Mouse (Mus musculus): ENCODE results near the gene Armc9. TPM values are rescaled to one million over a fixed set of nuclear protein-coding genes. Genes with fewer than 3 reads are reported as not detected.

The Armc9 gene
- total and polyA plus RNA-seq, 3 experiments = 7.2 to 12.0 TPM; not detected in 1

DNA sequence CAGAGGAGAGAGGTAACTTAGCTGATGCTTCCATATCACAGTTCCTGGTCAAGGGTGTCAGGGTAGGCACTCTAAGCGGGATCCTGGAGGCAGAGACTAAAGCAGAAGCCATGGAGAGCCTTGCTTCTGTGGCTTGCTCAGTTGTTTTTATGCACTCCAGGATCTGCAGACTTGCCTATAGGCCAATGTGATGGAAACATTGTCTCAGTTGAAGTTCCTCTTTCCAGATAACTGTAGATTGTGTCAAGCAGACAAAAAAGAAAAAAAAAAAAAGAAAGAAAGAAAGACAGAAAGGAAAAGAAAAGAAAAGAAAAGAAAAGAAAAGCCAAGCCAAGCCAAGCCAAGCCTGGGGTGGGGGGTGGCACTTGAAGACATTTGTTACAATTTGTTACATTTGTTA, 60.7 kb downstream of the Armc9 start:
- peak in 1 of 2 experiments; percentile 48; a peak in 2 of 4 replicates for TF ChIP-seq EP300 (IDR thresholded peaks at IDR 0.05; ENCODE audit: low read depth in 1 of 2, low read length in 2 of 2)
- no peak for TF ChIP-seq MEF2A (IDR thresholded peaks at IDR 0.05; ENCODE audit: extremely low read depth, insufficient replicate concordance, low read depth, low read length, poor library complexity, severe bottlenecking)
- no peak for TF ChIP-seq TAL1 (IDR thresholded peaks at IDR 0.05; ENCODE audit: low read length)
- no peak for TF ChIP-seq GATA1 (IDR thresholded peaks at IDR 0.05; ENCODE audit: low read depth, low read length)
- peak; percentile 88 for TF ChIP-seq ZNF384 (IDR thresholded peaks at IDR 0.05; ENCODE audit: low read depth, low read length)
- TF ChIP-seq TBP (IDR thresholded peaks at IDR 0.05; ENCODE audit: low read depth, low read length) = peak; percentile 82
- TF ChIP-seq SIN3A (IDR thresholded peaks at IDR 0.05; ENCODE audit: low read length) = no peak
- TF ChIP-seq MYC (IDR thresholded peaks at IDR 0.05; ENCODE audit: low read depth, low read length) = no peak
- no peak for TF ChIP-seq RAD21 (IDR thresholded peaks at IDR 0.05; ENCODE audit: low read depth, low read length)
- no peak for TF ChIP-seq GABPA (IDR thresholded peaks at IDR 0.05; ENCODE audit: low read depth, low read length)
- peak; percentile 72 for DNase-seq (ENCODE audit: low read depth, low spot score)
- Histone ChIP-seq H3K9me3 (replicated peaks; ENCODE audit: insufficient read depth, low read length) (no peaks in the 10 kb centered on the region), H3K4me3 (ENCODE audit: control insufficient read depth in 1 of 2, insufficient read depth in 1 of 2, low read depth in 2 of 2, low read length in 2 of 2) (no peak overlapping the region), H3K4me1 (ENCODE audit: control insufficient read depth in 1 of 2, insufficient read depth in 2 of 2, low read length in 2 of 2) (peaks cover 13 to 24% of the 10 kb centered on the region in 2 experiments), H3K27ac (ENCODE audit: control insufficient read depth, low read depth, low read length) (peak overlapping the region; percentile 60), H3K27me3 (ENCODE audit: control insufficient read depth in 1 of 2, insufficient read depth in 2 of 2, low read length in 2 of 2) (no peaks in the 10 kb centered on the region), H3K79me2 (ENCODE audit: control insufficient read depth, insufficient read depth, low read length, poor library complexity) (no peaks in the 10 kb centered on the region), H3K9ac (ENCODE audit: control insufficient read depth, low read depth, low read length, poor library complexity, severe bottlenecking) (no peak overlapping the region), H3K36me3 (ENCODE audit: control insufficient read depth in 1 of 2, insufficient read depth in 2 of 2, low read length in 2 of 2) (peaks cover 0 to 20% of the 10 kb centered on the region in 2 experiments; a peak in 2 of 4 replicates)

DNA sequence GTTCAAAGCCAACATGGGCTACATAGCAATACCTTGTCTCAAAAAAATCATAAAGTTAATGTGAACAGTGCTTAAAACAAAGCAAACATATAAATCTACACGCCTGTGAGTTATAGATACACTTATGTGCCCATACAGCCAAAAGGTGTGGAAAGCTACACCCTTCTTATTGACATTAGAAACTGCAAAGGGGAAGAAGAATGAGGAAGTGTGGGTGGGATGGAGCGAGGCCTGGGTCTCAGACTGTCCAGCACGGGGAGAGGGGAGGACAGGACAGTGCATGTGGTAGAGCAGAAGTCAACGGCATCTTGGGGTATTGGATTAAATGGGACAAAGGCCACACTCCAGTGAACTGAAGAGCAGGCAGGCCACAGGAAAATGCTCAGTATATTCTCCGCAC, 61.8 kb downstream of the Armc9 start:
- Histone ChIP-seq H3K27ac (ENCODE audit: control insufficient read depth, low read depth, low read length) (no peak overlapping the region), H3K4me1 (ENCODE audit: control insufficient read depth in 1 of 2, insufficient read depth in 2 of 2, low read length in 2 of 2) (peaks cover 13 to 24% of the 10 kb centered on the region in 2 experiments), H3K4me3 (ENCODE audit: control insufficient read depth in 1 of 2, insufficient read depth in 1 of 2, low read depth in 2 of 2, low read length in 2 of 2) (no peak overlapping the region), H3K9ac (ENCODE audit: control insufficient read depth, low read depth, low read length, poor library complexity, severe bottlenecking) (no peak overlapping the region), H3K79me2 (ENCODE audit: control insufficient read depth, insufficient read depth, low read length, poor library complexity) (no peaks in the 10 kb centered on the region), H3K27me3 (ENCODE audit: control insufficient read depth in 1 of 2, insufficient read depth in 2 of 2, low read length in 2 of 2) (no peaks in the 10 kb centered on the region), H3K9me3 (replicated peaks; ENCODE audit: insufficient read depth, low read length) (no peaks in the 10 kb centered on the region), H3K36me3 (ENCODE audit: control insufficient read depth in 1 of 2, insufficient read depth in 2 of 2, low read length in 2 of 2) (peaks cover 0 to 20% of the 10 kb centered on the region in 2 experiments; a peak in 2 of 4 replicates)
- peak; percentile 49 for DNase-seq (ENCODE audit: low read depth, low spot score)
- no peak for TF ChIP-seq ZKSCAN1 (IDR thresholded peaks at IDR 0.05; ENCODE audit: low read depth, low read length)
- 0 out of 2 replicates have a peak, but pooled peaks have one; percentile 7 for TF ChIP-seq RCOR1 (IDR thresholded peaks at IDR 0.05; ENCODE audit: low read depth, low read length)
- TF ChIP-seq MYC (IDR thresholded peaks at IDR 0.05; ENCODE audit: low read depth, low read length) = no peak
- peak; percentile 48 for TF ChIP-seq TAL1 (IDR thresholded peaks at IDR 0.05; ENCODE audit: low read length)
- peak; percentile 35 to 51; a peak in 3 of 4 replicates for TF ChIP-seq EP300 (IDR thresholded peaks at IDR 0.05; ENCODE audit: low read depth in 1 of 2, low read length in 2 of 2)
- TF ChIP-seq ZNF384 (IDR thresholded peaks at IDR 0.05; ENCODE audit: low read depth, low read length) = no peak
- TF ChIP-seq MAX (IDR thresholded peaks at IDR 0.05; ENCODE audit: low read length) = no peak

DNA sequence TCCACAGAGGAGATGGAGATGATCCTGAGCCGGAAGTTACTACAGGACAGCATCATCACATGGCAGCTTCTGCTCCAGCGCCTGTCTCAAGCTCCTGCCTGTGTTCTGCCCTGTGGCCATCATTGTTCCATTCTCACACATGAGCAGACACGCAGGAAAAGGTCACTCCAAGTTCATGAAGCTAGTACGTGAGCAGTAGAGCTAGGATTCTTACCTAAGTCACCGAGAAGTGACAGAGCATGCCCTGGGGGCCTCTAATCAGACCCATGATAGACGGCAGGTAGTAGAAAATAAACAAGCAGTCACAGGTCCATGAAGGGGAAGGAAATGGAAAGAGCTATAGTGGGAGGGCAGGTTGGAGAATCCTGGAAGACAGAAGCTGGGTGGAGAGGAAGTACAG, 63.4 kb downstream of the Armc9 start:
- Histone ChIP-seq H3K9me3 (replicated peaks; ENCODE audit: insufficient read depth, low read length) (no peaks in the 10 kb centered on the region), H3K36me3 (ENCODE audit: control insufficient read depth in 1 of 2, insufficient read depth in 2 of 2, low read length in 2 of 2) (peaks cover 0 to 20% of the 10 kb centered on the region in 2 experiments; a peak in 2 of 4 replicates), H3K27me3 (ENCODE audit: control insufficient read depth in 1 of 2, insufficient read depth in 2 of 2, low read length in 2 of 2) (no peaks in the 10 kb centered on the region), H3K4me1 (ENCODE audit: control insufficient read depth in 1 of 2, insufficient read depth in 2 of 2, low read length in 2 of 2) (peaks cover 13 to 24% of the 10 kb centered on the region in 2 experiments), H3K9ac (ENCODE audit: control insufficient read depth, low read depth, low read length, poor library complexity, severe bottlenecking) (no peak overlapping the region), H3K4me3 (ENCODE audit: control insufficient read depth in 1 of 2, insufficient read depth in 1 of 2, low read depth in 2 of 2, low read length in 2 of 2) (no peak overlapping the region), H3K79me2 (ENCODE audit: control insufficient read depth, insufficient read depth, low read length, poor library complexity) (no peaks in the 10 kb centered on the region), H3K27ac (ENCODE audit: control insufficient read depth, low read depth, low read length) (no peak overlapping the region)
- no peak for DNase-seq (ENCODE audit: low read depth, low spot score)
- no peak for TF ChIP-seq MAZ (IDR thresholded peaks at IDR 0.05; ENCODE audit: low read depth, low read length)
- no peak for TF ChIP-seq CTCF (IDR thresholded peaks at IDR 0.05 in 2 of 3, conservative IDR thresholded peaks at IDR 0.05 in 1 of 3; ENCODE audit: control insufficient read depth in 1 of 3, insufficient read depth in 1 of 3, low read depth in 2 of 3, low read length in 3 of 3, poor library complexity in 1 of 3, severe bottlenecking in 1 of 3)
- no peak for TF ChIP-seq MAFK (IDR thresholded peaks at IDR 0.05; ENCODE audit: borderline replicate concordance, low read depth, low read length)
